Mouse (Mus musculus) retina, adult 2 months (tissue): ENCODE data around the gene Scgb2b24.

Experiments
- DNase-seq: peaks from one replicate; pipeline ENCODE4 v3.0.0-alpha.2; 2012; ENCODE audit warnings: low read depth, low spot score

Gene Scgb2b24

GRCm38 (mm10) chr7:33739212-33739611 is at the start of gene Scgb2b24:
Scgb2b24 (minus strand) TSS chr7:33739312.
- no peak for DNase-seq

- no peak for DNase-seq
Observed at GRCm38 (mm10) chr7:33743499-33743898, 4.4 kb upstream of the Scgb2b24 start, which contains the start of gene Scgb1b24. Scgb1b24 (plus strand) TSS chr7:33743799.

- no peak for DNase-seq
Observed at GRCm38 (mm10) chr7:33689864-33690263, 49.2 kb downstream of the Scgb2b24 start.
